Mouse (Mus musculus) layer of hippocampus, adult 9-11 months (tissue): ENCODE measurements around the gene Rbm4b.

Experiments used
- DNase-seq: peaks from one replicate; pipeline ENCODE4 v3.0.0; 2022

Gene Rbm4b

DNA sequence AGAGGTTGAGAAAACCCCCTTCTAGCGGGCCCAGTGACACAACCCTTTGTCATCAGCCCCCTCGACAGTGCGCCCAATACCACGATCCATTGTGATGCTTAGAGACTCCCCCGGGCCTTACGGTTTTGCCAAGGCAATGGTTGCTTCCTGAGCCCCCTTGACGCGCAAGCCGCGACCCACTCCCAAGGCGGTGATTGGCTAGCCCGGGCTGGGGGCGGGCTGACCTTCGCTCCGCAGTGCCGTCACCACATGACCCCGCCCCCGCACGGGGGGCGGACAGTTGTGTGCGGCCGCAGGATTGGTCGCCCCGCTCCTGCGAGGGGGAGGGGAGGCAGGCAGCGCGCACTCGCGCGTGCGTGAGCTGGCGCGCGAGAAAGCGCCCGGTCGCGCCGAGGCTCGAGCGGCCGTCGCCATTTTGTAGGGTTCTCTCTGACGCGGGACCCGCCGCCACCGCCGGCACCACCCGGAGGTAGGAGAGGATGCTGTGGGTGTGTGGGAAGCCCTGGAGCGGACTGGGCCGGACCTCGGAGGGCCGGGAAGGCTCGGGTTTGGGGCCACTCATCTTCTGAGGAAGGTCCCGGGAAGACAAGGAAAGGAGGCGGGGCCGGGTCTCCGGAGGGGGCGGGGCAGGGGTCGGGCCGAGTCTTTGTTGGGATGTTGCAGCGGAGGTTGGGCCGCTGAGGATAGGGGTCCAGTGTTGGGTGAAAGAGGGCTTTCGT is at the start of gene Rbm4b:
Gene Rbm4b, plus strand, starts transcription at position 305 of the 719 bp plus-strand sequence.
- DNase-seq: peak; percentile 97

DNA sequence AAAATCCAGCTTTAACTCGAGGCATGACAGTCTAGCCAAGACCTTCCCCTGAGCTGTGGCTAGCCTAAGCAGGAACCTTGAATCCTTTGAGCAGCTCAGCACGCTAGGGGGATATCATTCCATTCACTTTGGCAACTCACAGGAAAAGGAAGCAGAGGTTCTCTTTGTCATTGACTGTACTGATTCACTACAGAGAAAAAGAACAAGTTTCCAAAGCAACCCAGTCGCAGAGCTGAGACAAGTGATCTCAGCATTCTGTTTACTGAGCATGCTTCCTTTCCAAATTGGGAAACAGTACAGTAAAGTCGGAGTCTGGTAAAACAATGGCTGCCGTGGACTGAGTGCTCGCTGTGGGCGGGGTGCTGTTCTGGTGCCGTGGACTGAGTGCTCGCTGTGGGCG is 47.5 kb upstream of the Rbm4b start:
- no peak for DNase-seq

DNA sequence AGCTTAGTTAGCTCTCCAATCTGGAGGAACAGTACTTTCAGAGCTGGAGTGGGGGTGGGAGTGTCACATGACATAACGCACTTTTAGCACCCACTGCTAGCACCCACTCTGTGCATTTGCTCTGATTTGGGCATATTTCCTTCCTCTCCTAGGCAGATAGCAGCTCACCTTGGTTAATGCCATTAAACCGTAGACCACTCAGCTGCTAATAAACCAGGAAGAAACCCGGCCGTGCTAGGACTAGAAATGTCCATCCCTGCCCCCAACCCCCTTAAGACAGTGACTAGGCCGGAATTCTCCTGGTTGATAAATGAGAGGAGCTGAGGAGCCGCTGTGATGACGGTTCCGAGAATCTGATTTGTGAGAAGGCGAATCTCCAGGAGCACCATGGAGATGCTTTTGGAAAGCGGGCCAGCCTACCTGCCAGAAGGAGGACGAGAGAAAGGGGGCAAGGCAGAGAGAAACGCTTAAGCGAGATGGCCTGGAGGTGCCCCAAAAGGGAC is 45.1 kb upstream of the Rbm4b start, which contains the start of gene Sptbn2:
Gene Sptbn2, plus strand, starts transcription at position 70 of the 503 bp plus-strand sequence.
- peak; percentile 91 for DNase-seq

DNA sequence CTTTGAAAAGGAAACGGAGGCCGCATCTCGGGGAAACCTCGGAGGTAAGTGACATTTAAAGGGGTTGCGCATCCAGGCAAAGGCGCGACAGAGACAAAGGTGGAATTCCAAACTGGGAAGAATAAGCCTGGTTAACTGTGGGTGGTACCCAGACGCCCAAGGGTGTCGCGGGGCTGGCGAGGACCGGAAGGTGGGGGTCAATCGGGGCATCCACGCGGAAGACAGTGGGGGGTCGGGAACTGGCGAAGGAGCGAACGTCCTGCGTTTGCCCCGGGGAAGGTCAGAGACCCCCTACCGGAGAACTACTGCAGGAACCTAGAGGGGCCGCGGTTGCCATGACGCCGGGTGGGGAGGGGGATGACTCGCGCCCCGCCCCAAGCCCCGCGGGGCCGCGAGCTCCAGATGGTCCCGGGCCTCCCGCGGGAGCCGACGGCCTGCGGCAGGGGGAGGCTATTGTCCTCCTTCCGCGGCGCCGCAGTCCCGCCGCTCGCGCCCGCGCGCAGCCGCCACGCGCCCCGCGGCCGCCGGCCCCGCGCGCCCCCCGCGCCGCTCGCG is 44.6 kb upstream of the Rbm4b start:
- DNase-seq: no peak

- DNase-seq: no peak
Measured at GRCm38 (mm10) chr19:4712156-4712780, 44.0 kb upstream of the Rbm4b start.

GRCm38 (mm10) chr19:4712781-4713526 is 43.3 kb upstream of the Rbm4b start:
- DNase-seq: no peak

- DNase-seq: no peak
Measured at GRCm38 (mm10) chr19:4713886-4714285, 42.4 kb upstream of the Rbm4b start.

- DNase-seq: no peak
Measured at GRCm38 (mm10) chr19:4716756-4717155, 39.5 kb upstream of the Rbm4b start.

- DNase-seq: no peak
Measured at GRCm38 (mm10) chr19:4717281-4717680, 39.0 kb upstream of the Rbm4b start.

- DNase-seq: no peak
Measured at GRCm38 (mm10) chr19:4718716-4719115, 37.6 kb upstream of the Rbm4b start.

DNA sequence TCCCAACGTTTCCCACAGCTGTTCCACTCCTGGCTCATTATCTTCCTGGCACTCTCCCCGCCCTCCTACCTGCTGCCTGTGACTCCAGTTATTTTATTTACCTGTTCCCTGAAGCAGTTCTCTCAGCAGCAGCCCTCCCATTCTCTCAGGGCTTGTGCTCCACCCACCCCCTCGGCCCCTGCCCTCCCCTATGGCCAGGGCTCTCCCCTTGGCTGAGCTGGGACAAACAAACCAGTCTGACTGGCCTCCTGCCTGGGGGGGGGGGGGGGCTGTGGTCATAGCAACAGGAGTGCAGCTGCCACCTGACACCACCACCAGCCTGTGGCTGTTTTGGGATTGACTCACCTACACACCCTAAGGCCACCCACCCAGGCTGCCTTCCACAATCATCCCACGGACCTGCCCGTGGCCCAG is 36.9 kb upstream of the Rbm4b start:
- DNase-seq: no peak

GRCm38 (mm10) chr19:4720112-4720511 is 36.2 kb upstream of the Rbm4b start:
- DNase-seq: no peak

DNA sequence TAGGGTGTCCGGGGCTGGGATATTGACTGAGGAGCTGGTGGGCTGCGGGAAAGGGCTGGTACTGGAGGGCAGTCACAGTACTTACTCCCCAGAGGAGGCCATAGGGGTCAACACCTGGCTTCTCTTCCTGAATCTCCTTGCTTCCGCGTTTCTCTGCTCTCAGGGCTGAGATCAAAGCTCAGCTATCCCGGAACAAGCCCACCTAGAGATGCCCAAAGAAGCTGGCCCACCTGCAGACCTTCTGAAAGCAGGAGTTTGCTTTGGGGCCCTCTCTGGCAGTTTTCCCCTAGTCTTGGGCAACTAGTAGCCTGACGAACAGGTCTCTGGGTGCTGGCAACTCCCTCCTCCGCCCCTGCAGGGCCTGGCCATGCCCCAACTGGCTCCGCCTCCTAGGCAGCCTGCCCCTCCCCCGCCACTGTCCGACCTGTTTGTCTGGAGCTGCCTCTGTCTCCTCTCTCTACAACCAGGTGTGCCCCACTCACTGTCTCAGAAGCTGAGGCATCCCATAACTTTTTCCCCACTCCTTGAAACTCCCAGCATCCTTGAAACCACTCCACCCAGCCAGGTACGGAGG is 35.5 kb upstream of the Rbm4b start:
- no peak for DNase-seq

GRCm38 (mm10) chr19:4729186-4729585 is 27.1 kb upstream of the Rbm4b start:
- no peak for DNase-seq

DNA sequence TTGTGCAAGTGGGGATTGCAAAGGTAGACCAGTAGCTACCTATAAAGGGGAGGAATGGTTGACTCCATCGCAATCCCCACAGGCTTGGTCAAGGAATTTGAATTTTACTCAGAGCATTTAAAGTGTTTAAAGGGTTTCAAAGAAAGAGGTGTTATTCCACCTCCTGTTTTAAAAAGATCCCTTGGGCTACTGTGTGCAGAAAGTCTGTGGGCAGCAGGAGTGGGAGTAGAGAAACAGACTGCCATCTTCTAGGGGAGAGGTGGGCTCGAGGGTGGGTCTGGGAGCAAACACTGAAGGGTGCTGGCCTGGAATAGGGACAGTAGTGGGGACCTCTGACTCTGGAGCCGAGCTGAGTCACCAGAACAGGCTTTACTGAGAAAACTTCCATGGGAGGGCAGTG is 23.2 kb upstream of the Rbm4b start:
- no peak for DNase-seq

- DNase-seq: no peak
Measured at GRCm38 (mm10) chr19:4737866-4738265, 18.4 kb upstream of the Rbm4b start.

DNA sequence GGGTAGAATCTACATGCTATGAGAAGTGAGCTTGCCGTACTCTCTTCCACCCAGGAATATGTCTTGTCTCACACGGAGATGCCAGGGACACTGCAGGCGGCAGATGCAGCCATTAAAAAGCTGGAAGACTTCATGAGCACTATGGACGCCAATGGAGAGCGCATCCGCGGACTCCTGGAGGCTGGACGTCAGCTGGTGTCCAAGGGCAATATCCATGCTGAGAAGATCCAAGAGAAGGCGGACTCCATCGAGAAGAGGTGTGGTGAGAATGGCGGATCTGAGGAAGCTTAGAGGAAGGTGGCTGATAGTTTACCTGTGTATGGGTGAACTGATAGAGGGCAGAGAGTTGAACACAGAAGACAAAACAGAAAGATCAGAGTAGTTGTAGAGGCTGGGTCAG is 17.2 kb upstream of the Rbm4b start:
- no peak for DNase-seq

DNA sequence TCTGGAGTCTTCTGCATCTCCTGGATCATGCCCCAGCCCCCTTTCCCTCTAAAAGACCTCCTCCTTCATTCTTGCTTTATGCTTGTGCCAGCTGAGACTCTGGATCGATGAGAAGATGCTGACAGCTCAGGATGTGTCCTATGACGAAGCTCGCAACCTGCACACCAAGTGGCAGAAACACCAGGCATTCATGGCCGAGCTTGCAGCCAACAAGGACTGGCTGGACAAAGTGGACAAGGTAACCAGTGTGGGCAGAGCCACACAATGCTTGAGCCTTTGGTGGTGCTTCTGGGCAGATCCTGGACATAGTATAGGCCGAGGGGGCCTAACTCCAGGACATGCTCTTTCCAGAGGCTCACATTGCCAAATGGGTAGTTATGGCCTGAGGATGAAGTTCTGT is 16.5 kb upstream of the Rbm4b start:
- no peak for DNase-seq

DNA sequence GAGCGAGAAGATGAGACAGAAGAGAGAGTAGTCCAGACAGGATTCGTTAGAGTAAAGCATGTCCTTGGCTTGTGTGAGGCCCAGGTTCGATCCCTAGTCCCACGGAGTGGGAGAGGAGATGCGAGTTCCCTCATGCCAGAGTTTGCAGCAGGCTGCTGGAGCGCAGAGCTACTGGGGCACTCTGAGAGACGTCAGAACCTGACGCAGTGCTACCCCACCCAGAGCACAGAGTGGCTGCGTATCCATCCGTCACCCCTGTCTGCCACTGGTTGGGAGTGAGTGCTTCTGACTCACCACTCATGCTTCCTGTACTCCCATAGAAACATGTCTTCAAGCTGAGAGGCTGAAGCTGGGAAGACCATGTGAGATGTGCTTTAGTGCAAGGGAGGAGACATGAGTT is 14.8 kb upstream of the Rbm4b start:
- no peak for DNase-seq

- no peak for DNase-seq
Measured at GRCm38 (mm10) chr19:4742229-4742628, 14.1 kb upstream of the Rbm4b start.

GRCm38 (mm10) chr19:4743524-4743923 is 12.8 kb upstream of the Rbm4b start:
- no peak for DNase-seq

DNA sequence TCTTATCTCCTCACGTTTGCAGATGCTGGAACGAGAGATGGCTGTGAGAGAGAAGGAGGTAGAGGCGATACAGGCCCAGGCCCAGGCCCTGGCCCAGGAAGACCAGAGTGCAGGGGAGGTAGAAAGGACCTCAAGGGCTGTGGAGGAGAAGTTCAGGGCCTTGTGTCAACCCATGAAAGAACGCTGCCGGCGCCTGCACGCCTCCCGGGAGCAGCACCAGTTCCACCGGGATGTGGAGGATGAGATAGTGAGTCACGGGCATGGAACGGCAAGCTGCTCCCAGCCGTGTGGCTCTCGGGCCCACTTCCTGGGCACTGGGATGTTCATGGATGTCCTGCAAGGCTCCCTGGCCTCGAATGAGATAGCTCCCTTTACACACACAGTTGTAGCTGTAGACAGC is 12.3 kb upstream of the Rbm4b start:
- DNase-seq: no peak

- no peak for DNase-seq
Measured at GRCm38 (mm10) chr19:4745057-4745456, 11.2 kb upstream of the Rbm4b start.
